Mouse (Mus musculus): Measurements from ENCODE around the gene Ogdh. TPM values are rescaled to one million over a fixed set of nuclear protein-coding genes. Genes with fewer than 3 reads are reported as not detected.
A peak's percentile ranks its signal among the peaks of the same experiment; 100 is the strongest.

Ogdh gene
- polyA plus RNA-seq, 1 experiment from 2014 or later, result 102 TPM

DNA sequence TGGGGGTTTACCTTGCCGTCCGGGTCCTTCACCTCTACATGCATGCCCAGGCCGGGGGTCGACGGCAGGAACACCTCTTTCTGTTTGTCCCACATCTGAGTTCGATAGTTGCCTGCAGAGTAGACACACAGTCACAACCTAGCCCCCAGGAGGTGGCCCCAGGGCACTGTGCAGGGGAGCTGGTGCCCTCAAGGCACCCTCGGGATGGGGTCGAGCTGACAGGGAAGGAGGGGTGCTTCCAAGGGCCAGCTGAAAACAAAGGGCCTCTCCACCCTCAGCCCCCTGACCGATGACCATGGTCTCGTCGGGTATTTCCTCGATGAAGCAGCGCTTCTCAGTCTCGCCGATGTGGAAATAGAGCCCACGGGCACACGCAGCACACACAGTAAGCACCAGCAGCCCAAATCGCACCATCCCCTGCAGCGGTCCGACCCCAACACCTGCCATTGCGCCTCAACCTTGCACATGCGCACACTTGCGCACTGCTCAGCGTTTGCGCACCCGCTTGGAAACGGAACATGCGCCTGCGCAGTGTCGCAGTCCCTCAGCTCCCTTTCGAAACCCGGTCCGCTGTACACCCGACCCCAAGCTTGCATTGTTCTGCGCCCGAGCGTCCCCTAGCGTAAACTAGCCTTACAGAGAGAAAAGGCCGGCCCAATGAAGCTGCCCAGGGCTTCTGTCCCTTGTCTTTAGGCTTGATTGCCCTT lies 16.9 kb upstream of the Ogdh start, which contains the start of gene Tmed4:
TSS of gene Tmed4 (minus strand) at position 484 of the 707 bp plus-strand sequence.
- Histone ChIP-seq H3K4me1 (replicated peaks) (peaks cover 30% of the 10 kb centered on the region), H3K27me3 (no peaks in the 10 kb centered on the region), H3K9me3 (no peaks in the 10 kb centered on the region), H3K27ac (replicated peaks) (peak within 1 kb of the TSS; percentile 90), H3K36me3 (peaks cover 24% of the 10 kb centered on the region), H3K9ac (peak within 1 kb of the TSS; percentile 96), H3K4me2 (peak within 1 kb of the TSS; percentile 85), H3K4me3 (peak within 1 kb of the TSS; percentile 92)
- whole genome bisulfite sequencing, result under 1% methylated on average over 39 of the region's 39 CpGs
- ATAC-seq (ENCODE audit: low read depth), result peak; percentile 97

DNA sequence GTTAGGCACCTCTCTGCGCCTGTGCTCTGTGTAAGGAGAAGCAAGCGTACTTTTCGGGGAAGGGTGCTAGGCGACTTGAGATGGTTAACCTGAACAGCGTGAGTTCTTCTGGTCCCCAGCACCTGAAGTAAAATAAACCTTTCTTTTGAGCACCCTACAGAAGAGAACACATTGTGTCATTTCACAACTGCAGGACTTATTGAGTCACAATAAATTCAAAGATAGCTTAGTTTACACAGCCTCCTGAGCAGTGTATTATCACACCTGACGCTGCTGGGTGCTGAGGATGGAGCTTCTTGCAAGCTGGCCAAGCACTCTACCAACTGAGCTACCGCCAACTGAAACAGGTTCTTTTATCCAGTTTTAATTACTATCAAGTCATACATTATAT lies 16.3 kb upstream of the Ogdh start:
- Histone ChIP-seq H3K27me3 (no peaks in the 10 kb centered on the region), H3K4me3 (peak overlapping the region; percentile 92), H3K27ac (replicated peaks) (peak overlapping the region; percentile 90), H3K9me3 (no peaks in the 10 kb centered on the region), H3K9ac (peak overlapping the region; percentile 96), H3K4me2 (peak overlapping the region; percentile 85), H3K36me3 (peaks cover 20% of the 10 kb centered on the region), H3K4me1 (replicated peaks) (peaks cover 30% of the 10 kb centered on the region)
- 21% methylated on average over 7 of the region's 7 CpGs for WGBS
- peak; percentile 40 for ATAC-seq (ENCODE audit: low read depth)

DNA sequence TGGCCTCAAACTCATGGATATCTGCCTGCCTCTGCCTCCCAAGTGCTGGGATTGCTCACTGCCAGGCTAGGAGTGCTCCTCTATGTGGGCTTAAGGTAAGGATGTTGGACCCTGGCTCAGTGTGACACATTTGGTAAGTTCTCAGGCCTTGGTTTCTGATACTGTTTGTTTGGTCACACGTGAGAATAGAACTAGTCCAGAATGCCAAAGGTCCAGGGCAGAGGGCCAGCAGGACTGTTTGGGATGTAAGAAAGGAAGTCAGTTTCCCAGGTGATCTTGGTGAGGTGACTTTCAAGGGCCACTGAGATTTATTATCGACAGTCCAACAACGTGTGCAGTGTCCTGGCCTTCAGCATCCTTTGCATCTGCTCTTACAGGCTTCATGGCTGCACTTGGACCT lies 15.0 kb upstream of the Ogdh start:
- ATAC-seq (ENCODE audit: low read depth), result no peak
- Histone ChIP-seq H3K27me3 (no peaks in the 10 kb centered on the region), H3K36me3 (peaks cover 8% of the 10 kb centered on the region), H3K9me3 (no peaks in the 10 kb centered on the region), H3K4me2 (no peak overlapping the region), H3K4me1 (replicated peaks) (peaks cover 30% of the 10 kb centered on the region), H3K9ac (no peak overlapping the region), H3K27ac (replicated peaks) (no peak overlapping the region), H3K4me3 (no peak overlapping the region)
- 84% methylated on average over 3 of the region's 3 CpGs for WGBS

- H3K4me3 ChIP-seq, result no peak overlapping the region
- no peak overlapping the region for H3K27ac ChIP-seq (replicated peaks)
- H3K27me3 ChIP-seq, result no peaks in the 10 kb centered on the region; the same call in 1 of the 2 replicates
- H3K9me3 ChIP-seq, result no peaks in the 10 kb centered on the region
- no peaks in the 10 kb centered on the region for H3K4me1 ChIP-seq (replicated peaks)
- H3K36me3 ChIP-seq, result no peaks in the 10 kb centered on the region
- H3K4me2 ChIP-seq, result no peak overlapping the region
- ATAC-seq (ENCODE audit: low read depth), result no peak
- WGBS, result 60% methylated on average over 3 of the region's 3 CpGs
- no peak overlapping the region for H3K9ac ChIP-seq
These were observed 8.5 kb upstream of the Ogdh start for GRCm38 (mm10) chr11:6282940-6283339.

- Histone ChIP-seq H3K4me2 (no peak overlapping the region), H3K9me3 (no peaks in the 10 kb centered on the region), H3K36me3 (no peaks in the 10 kb centered on the region), H3K27ac (replicated peaks) (no peak overlapping the region), H3K27me3 (no peaks in the 10 kb centered on the region), H3K4me1 (replicated peaks) (peaks cover 16% of the 10 kb centered on the region), H3K4me3 (no peak overlapping the region), H3K9ac (no peak overlapping the region)
- 95% methylated on average over 3 of the region's 3 CpGs for WGBS
- ATAC-seq (ENCODE audit: low read depth), result no peak
These were observed 1.3 kb upstream of the Ogdh start for GRCm38 (mm10) chr11:6290138-6290537.

- H3K9ac ChIP-seq, result peak overlapping the region; percentile 73
- peak overlapping the region; percentile 63 for H3K4me2 ChIP-seq
- no peaks in the 10 kb centered on the region for H3K27me3 ChIP-seq
- no peaks in the 10 kb centered on the region for H3K9me3 ChIP-seq
- peaks cover 16% of the 10 kb centered on the region for H3K4me1 ChIP-seq (replicated peaks)
- ATAC-seq (ENCODE audit: low read depth), result no peak
- peak overlapping the region; percentile 90; the same call in 1 of the 2 replicates for H3K27ac ChIP-seq (replicated peaks)
- H3K36me3 ChIP-seq, result no peaks in the 10 kb centered on the region
- WGBS, result 24% methylated on average over 3 of the region's 3 CpGs
- H3K4me3 ChIP-seq, result peak overlapping the region; percentile 78
These were observed 550 bp upstream of the Ogdh start for GRCm38 (mm10) chr11:6290883-6291282.

DNA sequence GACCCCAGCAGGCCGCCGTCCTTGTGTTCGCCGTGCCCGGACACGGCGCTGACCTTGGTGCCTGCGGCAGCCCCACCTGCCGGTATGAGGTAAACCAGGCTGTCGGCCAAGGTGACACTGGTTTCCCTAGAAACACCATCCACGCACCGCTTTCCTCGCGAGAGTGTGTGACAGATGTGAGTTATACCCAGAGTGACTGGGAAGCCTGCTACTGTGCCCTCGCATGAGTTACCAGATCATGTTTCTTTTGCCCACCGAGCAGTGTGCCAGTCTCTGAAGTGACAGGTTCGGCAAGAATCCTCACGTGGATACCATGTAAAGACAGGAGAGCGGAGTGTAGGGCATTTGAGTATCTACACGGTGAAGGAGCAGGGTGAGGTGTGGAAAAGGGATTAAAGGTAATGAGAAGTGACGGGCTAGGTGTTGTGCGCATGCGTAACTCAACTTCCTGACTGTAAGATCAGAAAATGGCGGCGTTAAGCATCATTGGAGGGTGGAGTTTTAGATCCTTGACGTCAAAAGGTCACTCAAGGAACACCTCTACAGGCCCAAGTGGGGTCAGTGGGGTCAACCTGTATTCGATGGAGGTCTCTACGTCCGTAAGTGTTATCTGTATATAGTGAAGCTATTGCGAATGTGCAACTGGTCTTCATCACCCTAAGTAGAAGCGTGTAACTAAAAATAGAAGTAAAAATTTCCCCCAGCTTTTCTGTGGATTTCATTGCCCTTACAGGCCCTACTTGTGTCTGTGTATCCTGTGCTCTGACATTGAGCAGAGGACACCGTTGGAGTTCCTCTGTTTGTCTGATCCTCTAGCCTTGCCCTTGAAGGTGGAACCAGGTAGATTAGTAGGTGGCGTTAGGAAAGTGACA lies 919 bp downstream of the Ogdh start:
- peak overlapping the region; percentile 90 for H3K27ac ChIP-seq (replicated peaks)
- peak overlapping the region; percentile 78 for H3K4me3 ChIP-seq
- H3K4me1 ChIP-seq (replicated peaks), result peaks cover 16% of the 10 kb centered on the region
- H3K27me3 ChIP-seq, result no peaks in the 10 kb centered on the region
- H3K9me3 ChIP-seq, result no peaks in the 10 kb centered on the region
- H3K36me3 ChIP-seq, result peaks cover 8% of the 10 kb centered on the region
- H3K4me2 ChIP-seq, result peak overlapping the region; percentile 63
- 17% methylated on average over 33 of the region's 33 CpGs for WGBS
- peak overlapping the region; percentile 73 for H3K9ac ChIP-seq
- ATAC-seq (ENCODE audit: low read depth), result peak; percentile 82

DNA sequence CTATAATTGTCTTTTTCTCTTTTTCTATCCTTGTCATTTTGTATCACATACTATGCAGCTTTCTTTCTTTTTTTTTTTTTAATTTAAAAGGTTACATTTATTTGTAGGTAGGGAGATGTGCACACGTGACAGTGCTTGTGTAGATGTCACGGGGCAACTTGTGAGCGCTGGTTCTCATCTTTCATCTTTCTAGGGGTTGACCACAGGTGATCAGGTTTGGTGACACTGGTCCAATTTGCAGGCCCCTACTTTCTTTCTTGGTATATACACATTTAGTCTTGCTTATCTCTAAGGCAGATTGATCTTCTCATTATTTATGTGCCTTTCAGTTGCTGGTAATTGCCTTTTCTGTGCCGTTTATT lies 1.5 kb downstream of the Ogdh start:
- Histone ChIP-seq H3K27ac (replicated peaks) (no peak overlapping the region), H3K4me1 (replicated peaks) (peaks cover 16% of the 10 kb centered on the region), H3K4me2 (peak overlapping the region; percentile 63), H3K36me3 (peaks cover 14% of the 10 kb centered on the region), H3K9ac (no peak overlapping the region), H3K9me3 (no peaks in the 10 kb centered on the region), H3K4me3 (peak overlapping the region; percentile 78), H3K27me3 (no peaks in the 10 kb centered on the region)
- ATAC-seq (ENCODE audit: low read depth), result no peak
- 92% methylated on average over 4 of the region's 4 CpGs for WGBS

DNA sequence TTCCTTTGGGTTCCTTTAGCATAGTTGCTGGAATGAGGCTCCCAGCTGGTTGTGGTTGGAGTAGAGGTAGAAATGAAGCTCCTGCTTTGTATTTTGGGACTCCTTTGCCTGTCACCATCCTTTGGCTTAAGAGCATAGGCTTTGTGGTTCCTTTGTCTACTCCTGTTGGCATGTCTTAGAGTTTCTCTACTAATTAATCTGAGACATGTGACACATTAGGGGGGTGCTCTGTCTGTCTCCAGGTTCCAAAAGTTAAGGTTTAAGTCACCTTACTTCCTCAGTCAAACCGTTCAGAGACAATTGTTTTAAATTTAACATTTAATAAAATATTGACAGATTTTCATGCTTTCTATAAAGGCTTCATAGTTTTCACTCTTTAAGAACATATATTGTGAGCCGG lies 2.2 kb downstream of the Ogdh start:
- Histone ChIP-seq H3K4me3 (no peak overlapping the region), H3K36me3 (peaks cover 20% of the 10 kb centered on the region), H3K9ac (no peak overlapping the region), H3K27ac (replicated peaks) (no peak overlapping the region), H3K4me1 (replicated peaks) (peaks cover 16% of the 10 kb centered on the region), H3K4me2 (no peak overlapping the region), H3K9me3 (no peaks in the 10 kb centered on the region), H3K27me3 (no peaks in the 10 kb centered on the region)
- WGBS, result 98% methylated on average over 2 of the region's 2 CpGs
- ATAC-seq (ENCODE audit: low read depth), result no peak

DNA sequence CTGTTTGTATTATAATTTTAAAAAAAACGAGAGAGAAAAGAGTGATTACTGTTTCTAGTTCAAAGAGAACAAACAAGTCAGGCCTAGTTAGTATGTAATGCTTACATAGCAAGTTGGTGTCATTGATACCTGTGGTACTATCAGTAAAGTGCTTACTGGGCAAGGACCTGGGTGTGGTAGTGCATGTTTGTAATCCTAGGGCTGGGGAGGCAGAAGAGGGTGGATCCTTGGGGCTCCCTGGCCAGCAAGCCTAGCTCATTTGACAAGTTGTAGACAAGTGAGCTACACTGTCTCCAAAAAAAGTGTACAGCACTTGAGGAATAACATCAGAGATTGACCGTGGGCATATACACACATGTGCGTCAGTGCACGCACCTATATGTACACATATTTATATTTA lies 3.2 kb downstream of the Ogdh start:
- Histone ChIP-seq H3K4me3 (no peak overlapping the region), H3K9ac (no peak overlapping the region), H3K4me1 (replicated peaks) (peaks cover 16% of the 10 kb centered on the region), H3K36me3 (peaks cover 30% of the 10 kb centered on the region), H3K27me3 (no peaks in the 10 kb centered on the region), H3K4me2 (no peak overlapping the region), H3K9me3 (no peaks in the 10 kb centered on the region), H3K27ac (replicated peaks) (no peak overlapping the region)
- no peak for ATAC-seq (ENCODE audit: low read depth)
- WGBS, result 96% methylated on average over 4 of the region's 4 CpGs

GRCm38 (mm10) chr11:6296077-6296476 lies 4.6 kb downstream of the Ogdh start:
- H3K4me3 ChIP-seq, result no peak overlapping the region
- no peak overlapping the region for H3K9ac ChIP-seq
- no peak for ATAC-seq (ENCODE audit: low read depth)
- H3K4me2 ChIP-seq, result no peak overlapping the region
- peaks cover 12% of the 10 kb centered on the region for H3K4me1 ChIP-seq (replicated peaks)
- H3K9me3 ChIP-seq, result no peaks in the 10 kb centered on the region
- H3K36me3 ChIP-seq, result peaks cover 44% of the 10 kb centered on the region
- H3K27me3 ChIP-seq, result no peaks in the 10 kb centered on the region
- no peak overlapping the region for H3K27ac ChIP-seq (replicated peaks)

- WGBS, result 91% methylated on average over 2 of the region's 2 CpGs
- H3K9me3 ChIP-seq, result no peaks in the 10 kb centered on the region
- H3K27me3 ChIP-seq, result no peaks in the 10 kb centered on the region
- H3K4me3 ChIP-seq, result no peak overlapping the region
- H3K36me3 ChIP-seq, result peaks cover 69% of the 10 kb centered on the region
- no peaks in the 10 kb centered on the region for H3K4me1 ChIP-seq (replicated peaks)
- no peak for ATAC-seq (ENCODE audit: low read depth)
- H3K9ac ChIP-seq, result no peak overlapping the region
- no peak overlapping the region for H3K4me2 ChIP-seq
- no peak overlapping the region for H3K27ac ChIP-seq (replicated peaks)
These were observed 8.0 kb downstream of the Ogdh start for GRCm38 (mm10) chr11:6299435-6299834.

All from neural tube, embryonic 13.5 days (tissue).